Mouse (Mus musculus) E14TG2a.4 (cell line): ENCODE results near the gene Ablim1.

Experiments
- CTCF ChIP-seq: conservative IDR thresholded peaks from 2 replicates; pipeline ENCODE4 v1.5.1; 2014; ENCODE audit warnings: low read length
- NANOG ChIP-seq: IDR thresholded peaks from 2 replicates; pipeline ENCODE4 v1.6.1; 2014; ENCODE audit warnings: borderline replicate concordance, low read length, mixed read lengths
- POU5F1 ChIP-seq: IDR thresholded peaks from 2 replicates; pipeline ENCODE4 v1.6.1; 2014; ENCODE audit warnings: low read length, borderline replicate concordance

DNA sequence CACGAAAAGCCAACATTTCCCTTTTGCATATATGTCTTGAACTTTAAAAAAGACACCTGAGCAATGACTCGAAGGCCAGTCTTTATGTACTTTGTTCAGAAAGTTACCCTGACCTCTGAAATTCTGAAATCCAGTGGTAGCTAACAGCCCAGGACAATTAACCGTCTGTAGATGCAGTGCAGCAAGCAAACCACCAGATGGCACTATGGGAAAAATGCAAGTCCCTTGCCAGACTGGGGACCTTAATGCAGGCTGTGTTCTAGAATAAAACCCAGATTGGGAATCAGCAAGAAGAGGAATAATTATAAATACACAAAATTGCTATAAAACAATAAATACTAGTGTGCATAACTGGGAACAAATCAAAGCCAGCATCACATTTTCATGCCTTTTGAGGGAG is 248.4 kb downstream of the Ablim1 start:
- TF ChIP-seq CTCF = peak; percentile 81
- TF ChIP-seq POU5F1 = no peak
- TF ChIP-seq NANOG = no peak
